In the genomic region with DNA sequence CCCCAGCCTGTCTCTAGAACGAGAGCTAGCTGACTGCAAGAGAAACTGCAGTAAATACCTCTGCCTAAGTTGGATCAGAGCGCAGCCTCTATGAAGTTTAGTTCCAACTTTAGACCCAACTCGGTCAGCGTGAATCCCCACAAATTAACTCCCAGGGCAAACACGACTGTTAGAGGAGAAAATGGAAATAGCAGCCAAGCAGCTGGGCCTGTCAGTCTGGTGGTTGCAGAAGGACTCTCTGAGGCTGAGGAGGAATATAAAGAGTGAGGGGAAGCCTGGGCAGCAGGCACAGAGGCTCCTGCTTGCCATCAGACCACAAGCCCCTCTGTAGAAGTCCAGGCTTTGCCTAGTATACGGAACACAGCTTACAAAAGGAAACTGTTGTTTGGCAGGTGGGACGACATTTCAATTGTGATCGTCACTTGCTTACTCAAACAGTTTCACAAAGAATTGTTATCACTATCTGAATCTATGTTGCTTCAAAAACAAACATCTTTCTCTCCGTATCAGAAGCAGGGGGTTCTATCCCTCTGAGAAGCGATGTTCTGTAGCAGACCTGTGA, we compare ENCODE assay signal across 25 mouse cellular contexts.
DNase-seq lines count a peak whose midpoint lies in the region; ATAC-seq and TF ChIP-seq lines count a peak whose summit lies in the region.
"Had no signal": no experiment of that assay in that cellular context is flagged by ENCODE, and none has a peak within 500 bp of the region (broad histone marks: within the 10 kb centered on the region; RNA-seq: fewer than 3 reads in every experiment).

No protein-coding gene starts in this region.

- no peak overlapping the region for H3K4me3 ChIP-seq in kidney, postnatal 0 days (replicated peaks; ENCODE audit: low read depth, low read length)
- no peak overlapping the region for H3K4me3 ChIP-seq in CH12.LX (replicated peaks in 1 of 3; ENCODE audit: low read depth in 2 of 3, low read length in 2 of 3, poor library complexity in 1 of 3)
- H3K4me3 ChIP-seq in myocyte: no peak overlapping the region
- H3K4me3 ChIP-seq in hindbrain, embryonic 12.5 days: no peak overlapping the region
- H3K4me3 ChIP-seq in heart, embryonic 11.5 days (ENCODE audit: low read depth, low read length): no peak overlapping the region
- H3K4me3 ChIP-seq: forebrain, embryonic 10.5 days; heart, embryonic 12.5 days; hindbrain, embryonic 15.5 days; limb, embryonic 13.5 days; midbrain, embryonic 13.5 days; neural tube, embryonic 12.5 days had no signal

- no peak overlapping the region for H3ac ChIP-seq in myocyte (ENCODE audit: control insufficient read depth, insufficient read length)

- no peak for TF ChIP-seq POLR2A in CH12.LX (IDR thresholded peaks at IDR 0.05; ENCODE audit: low read depth, low read length)
- TF ChIP-seq POLR2A in myocyte (IDR thresholded peaks at IDR 0.05; ENCODE audit: insufficient read length, low read depth): no peak

- WGBS in kidney, postnatal 0 days: 75% methylated on average over 10 of the region's 10 CpGs
- 86% methylated on average over 10 of the region's 10 CpGs for WGBS in hindbrain, embryonic 12.5 days
- WGBS in heart, embryonic 11.5 days (ENCODE audit: insufficient replicate concordance): 73% methylated on average over 10 of the region's 10 CpGs

- dilution Hi-C loops in CH12.LX (cut with MboI; ENCODE audit: extremely low pct_ligation_motif_present, extremely low pct_unique_long_range_greater_than_20kb, low sequenced_read_pairs): no loop called here

- in situ Hi-C loops in CH12.LX (cut with MboI; ENCODE audit: low pct_ligation_motif_present, low pct_unique_long_range_greater_than_20kb, low sequenced_read_pairs): no loop called here

- no peak for TF ChIP-seq RAD21 in CH12.LX (IDR thresholded peaks at IDR 0.05; ENCODE audit: low read depth, low read length)

- H3K79me2 ChIP-seq in CH12.LX (replicated peaks; ENCODE audit: control insufficient read depth, extremely low read depth, insufficient read depth, poor library complexity, severe bottlenecking): no peaks in the 10 kb centered on the region
- no peaks in the 10 kb centered on the region for H3K79me2 ChIP-seq in myocyte (ENCODE audit: control insufficient read depth, insufficient read depth)

- H3K27me3 ChIP-seq in kidney, postnatal 0 days (ENCODE audit: insufficient read depth, low read length): no peaks in the 10 kb centered on the region
- H3K27me3 ChIP-seq in CH12.LX (replicated peaks) (no peaks in the 10 kb centered on the region), myocyte (ENCODE audit: control insufficient read depth, insufficient read depth, insufficient read length) (no peaks in the 10 kb centered on the region)
- H3K27me3 ChIP-seq in hindbrain, embryonic 12.5 days: no peaks in the 10 kb centered on the region
- H3K27me3 ChIP-seq in heart, embryonic 11.5 days (ENCODE audit: control insufficient read depth, insufficient read depth, low read length): no peaks in the 10 kb centered on the region
- H3K27me3 ChIP-seq: heart, embryonic 12.5 days; hindbrain, embryonic 15.5 days; limb, embryonic 13.5 days; midbrain, embryonic 13.5 days; neural tube, embryonic 12.5 days had no signal

- H3K9ac ChIP-seq in kidney, postnatal 0 days (ENCODE audit: low read depth, low read length): no peak overlapping the region
- no peak overlapping the region for H3K9ac ChIP-seq in CH12.LX (ENCODE audit: insufficient read depth, low read depth)
- no peak overlapping the region for H3K9ac ChIP-seq in hindbrain, embryonic 12.5 days
- H3K9ac ChIP-seq in heart, embryonic 11.5 days (ENCODE audit: low read depth, low read length): no peak overlapping the region
- H3K9ac ChIP-seq: heart, embryonic 12.5 days; hindbrain, embryonic 15.5 days; limb, embryonic 13.5 days; liver, embryonic 14.5 days; lung, embryonic 14.5 days; midbrain, embryonic 13.5 days; neural tube, embryonic 12.5 days had no signal

- no peak overlapping the region for H3K27ac ChIP-seq in kidney, postnatal 0 days
- H3K27ac ChIP-seq in CH12.LX (ENCODE audit: insufficient read depth, low read depth): no peak overlapping the region
- H3K27ac ChIP-seq in hindbrain, embryonic 12.5 days: no peak overlapping the region
- no peak overlapping the region for H3K27ac ChIP-seq in heart, embryonic 11.5 days (ENCODE audit: low read depth, low read length)
- H3K27ac ChIP-seq: forebrain, embryonic 10.5 days; hindbrain, embryonic 15.5 days; limb, embryonic 13.5 days; liver, embryonic 14.5 days; midbrain, embryonic 13.5 days; neural tube, embryonic 12.5 days had no signal

- no peak for TF ChIP-seq EP300 in CH12.LX (IDR thresholded peaks at IDR 0.05; ENCODE audit: low read length)

- no peak for TF ChIP-seq CTCF in kidney, postnatal 0 days (IDR thresholded peaks at IDR 0.05; ENCODE audit: low read depth)
- TF ChIP-seq CTCF in CH12.LX (conservative IDR thresholded peaks at IDR 0.05 in 1 of 2, IDR thresholded peaks at IDR 0.05 in 1 of 2; ENCODE audit: low read depth in 2 of 2, low read length in 2 of 2): no peak

- DNase-seq in kidney, postnatal 0 days (ENCODE audit: low spot score): peak; percentile 3
- no peak for DNase-seq in kidney, postnatal 10 days
- DNase-seq in CH12.LX (ENCODE audit: extremely low read depth) (peak; percentile 35), NIH3T3 (ENCODE audit: low read depth) (peak; percentile 4)
- DNase-seq: adrenal gland, postnatal 14 days; cerebellum, adult 2 months; cerebellum, postnatal 36 days; heart, adult 11 months; kidney, adult 9 months; kidney, postnatal 36 days; layer of hippocampus, postnatal 36 days; lung, embryonic 14.5 days; thymus, adult 18-20 months had no signal

- no peak for ATAC-seq in kidney, postnatal 0 days (replicated peaks; ENCODE audit: low FRiP score, low read depth)
- no peak for ATAC-seq in hindbrain, embryonic 12.5 days (ENCODE audit: low FRiP score)
- ATAC-seq in heart, embryonic 11.5 days (replicated peaks; ENCODE audit: insufficient number of reproducible peaks, low FRiP score, low TSS enrichment): no peak
- ATAC-seq: forebrain, embryonic 16.5 days; intestine, embryonic 16.5 days; midbrain, embryonic 13.5 days had no signal

- no peaks in the 10 kb centered on the region for H3K9me3 ChIP-seq in kidney, postnatal 0 days (replicated peaks; ENCODE audit: low read length)
- H3K9me3 ChIP-seq in CH12.LX (replicated peaks; ENCODE audit: low read length): no peaks in the 10 kb centered on the region
- no peaks in the 10 kb centered on the region for H3K9me3 ChIP-seq in hindbrain, embryonic 12.5 days (replicated peaks)
- H3K9me3 ChIP-seq in heart, embryonic 11.5 days (replicated peaks; ENCODE audit: control insufficient read depth, low read length): no peaks in the 10 kb centered on the region
- H3K9me3 ChIP-seq: forebrain, embryonic 10.5 days; heart, embryonic 12.5 days; hindbrain, embryonic 15.5 days; limb, embryonic 13.5 days; midbrain, embryonic 13.5 days; neural tube, embryonic 12.5 days had no signal

- H3K36me3 ChIP-seq in kidney, postnatal 0 days (ENCODE audit: insufficient read depth, low read length): no peaks in the 10 kb centered on the region
- H3K36me3 ChIP-seq in CH12.LX (replicated peaks in 1 of 2; ENCODE audit: control insufficient read depth in 1 of 2, insufficient read depth in 1 of 2, low read length in 1 of 2) (no peaks in the 10 kb centered on the region), myocyte (ENCODE audit: control insufficient read depth, insufficient read depth) (no peaks in the 10 kb centered on the region)
- H3K36me3 ChIP-seq in hindbrain, embryonic 12.5 days: no peaks in the 10 kb centered on the region
- H3K36me3 ChIP-seq in heart, embryonic 11.5 days (ENCODE audit: control insufficient read depth, insufficient read depth, low read length): no peaks in the 10 kb centered on the region
- H3K36me3 ChIP-seq: forebrain, embryonic 10.5 days; heart, embryonic 12.5 days; hindbrain, embryonic 15.5 days; limb, embryonic 13.5 days; midbrain, embryonic 13.5 days; neural tube, embryonic 12.5 days had no signal

- no peaks in the 10 kb centered on the region for H3K4me1 ChIP-seq in kidney, postnatal 0 days (replicated peaks; ENCODE audit: insufficient read depth, low read length)
- peaks cover 4 to 34% of the 10 kb centered on the region in 2 experiments; a peak in 2 of 4 replicates for H3K4me1 ChIP-seq in CH12.LX (ENCODE audit: control insufficient read depth in 1 of 2, insufficient read depth in 2 of 2)
- H3K4me1 ChIP-seq in hindbrain, embryonic 12.5 days: no peaks in the 10 kb centered on the region
- no peaks in the 10 kb centered on the region for H3K4me1 ChIP-seq in heart, embryonic 11.5 days (ENCODE audit: control insufficient read depth, insufficient read depth, low read length)
- H3K4me1 ChIP-seq: forebrain, embryonic 10.5 days; heart, embryonic 12.5 days; hindbrain, embryonic 15.5 days; limb, embryonic 13.5 days; midbrain, embryonic 13.5 days; neural tube, embryonic 12.5 days had no signal

- H3K4me2 ChIP-seq in kidney, postnatal 0 days (ENCODE audit: low read length): no peak overlapping the region
- H3K4me2 ChIP-seq in CH12.LX (ENCODE audit: insufficient read depth, low read depth, poor library complexity, severe bottlenecking) (peak overlapping the region; percentile 76), myocyte (ENCODE audit: low read depth) (no peak overlapping the region)
- H3K4me2 ChIP-seq in hindbrain, embryonic 12.5 days (replicated peaks): no peak overlapping the region
- no peak overlapping the region for H3K4me2 ChIP-seq in heart, embryonic 11.5 days
- H3K4me2 ChIP-seq: heart, embryonic 12.5 days; hindbrain, embryonic 15.5 days; limb, embryonic 13.5 days; lung, embryonic 14.5 days; midbrain, embryonic 13.5 days; neural tube, embryonic 12.5 days had no signal

TF ChIP-seq in CH12.LX, 34 proteins besides CTCF, POLR2A, EP300 and RAD21 (continues in another document):
- TF ChIP-seq TBP (conservative IDR thresholded peaks at IDR 0.05; ENCODE audit: low read depth, low read length): no peak
- no peak for TF ChIP-seq MAFK (IDR thresholded peaks at IDR 0.05; ENCODE audit: insufficient replicate concordance, low read length)
- no peak for TF ChIP-seq ELF1 (IDR thresholded peaks at IDR 0.05; ENCODE audit: low read depth, low read length)
- TF ChIP-seq TCF12 (IDR thresholded peaks at IDR 0.05; ENCODE audit: low read depth, low read length): no peak
- 0 out of 2 replicates have a peak, but pooled peaks have one; percentile 1 for TF ChIP-seq KAT2A (IDR thresholded peaks at IDR 0.05; ENCODE audit: insufficient replicate concordance, low read length)
- TF ChIP-seq MYC (IDR thresholded peaks at IDR 0.05; ENCODE audit: low read depth, low read length): no peak
- no peak for TF ChIP-seq SIN3A (IDR thresholded peaks at IDR 0.05; ENCODE audit: low read length)

TF ChIP-seq in myocyte, 11 proteins besides CTCF, POLR2A, EP300 and RAD21:
- TF ChIP-seq MYOD1 (IDR thresholded peaks at IDR 0.05; ENCODE audit: control insufficient read depth in 1 of 3, insufficient read length in 2 of 3, low read depth in 2 of 3) (peak; percentile 78 to 82 (median 79)), MAX (IDR thresholded peaks at IDR 0.05; ENCODE audit: low read depth) (no peak), SRF (IDR thresholded peaks at IDR 0.05; ENCODE audit: control insufficient read depth, insufficient read length, low read depth) (no peak)
